Mouse (Mus musculus): Measurements from ENCODE around the gene Rapgef5.

Gene Rapgef5

DNA sequence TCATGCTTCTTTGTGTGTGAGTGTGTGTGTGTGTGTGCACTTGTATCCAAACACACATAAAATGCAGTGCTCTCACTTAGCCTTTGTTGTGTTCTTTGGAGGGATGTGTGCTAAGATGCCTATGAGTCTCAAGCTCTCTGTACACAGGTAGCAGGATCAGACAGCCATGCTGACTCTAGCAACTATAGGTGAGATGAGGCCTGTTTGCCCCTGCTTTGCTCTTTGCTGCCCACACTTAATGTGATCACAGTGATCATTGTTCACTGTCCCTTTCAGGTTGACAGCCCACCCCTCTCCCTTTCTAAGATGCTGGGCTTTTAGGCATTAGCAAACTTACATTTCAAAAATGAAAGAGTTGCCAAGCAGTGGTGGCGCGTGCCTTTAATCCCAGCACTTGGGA is 158.2 kb downstream of the Rapgef5 start:
- DNase-seq (ENCODE audit: low spot score): no peak

DNA sequence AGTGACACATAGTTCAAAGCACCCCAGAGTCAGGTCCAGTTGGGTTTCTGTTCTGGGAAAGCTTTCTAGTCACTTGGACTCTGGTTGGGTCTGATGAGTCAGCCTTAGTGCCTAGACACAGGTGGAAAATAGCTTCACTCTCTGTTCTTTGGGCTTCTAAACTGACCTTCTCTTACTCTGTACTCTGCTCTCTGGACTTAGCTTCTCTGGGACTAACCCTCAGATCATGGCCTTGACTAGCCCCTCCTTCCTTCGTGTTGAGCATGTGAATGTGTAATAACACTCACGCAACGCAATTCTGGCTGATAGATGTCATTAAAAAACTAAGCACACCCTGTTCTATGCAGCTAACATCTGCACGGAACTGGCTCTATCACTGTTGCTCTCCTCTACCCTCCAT is 160.0 kb downstream of the Rapgef5 start:
- DNase-seq (ENCODE audit: low spot score): no peak

DNA sequence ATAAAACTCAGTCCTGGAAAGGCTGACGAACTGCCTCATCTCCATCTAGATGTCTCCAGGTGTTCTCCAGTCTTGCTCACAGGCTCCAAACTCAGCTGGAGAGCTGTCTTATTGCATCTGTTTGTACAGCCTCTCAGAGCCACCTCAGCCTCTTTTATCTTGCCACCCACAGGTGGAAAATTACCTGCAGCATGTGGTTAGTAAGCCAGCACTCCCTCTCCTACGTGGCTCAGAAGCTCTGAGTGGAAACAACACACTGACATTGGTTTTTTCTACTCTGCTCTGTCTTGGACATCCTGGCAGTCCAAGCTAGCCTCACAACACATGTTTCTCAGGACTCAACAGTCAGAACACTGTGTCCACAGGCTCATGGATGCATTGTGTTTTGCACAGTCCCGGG is 162.6 kb downstream of the Rapgef5 start:
- DNase-seq (ENCODE audit: low spot score): no peak

DNA sequence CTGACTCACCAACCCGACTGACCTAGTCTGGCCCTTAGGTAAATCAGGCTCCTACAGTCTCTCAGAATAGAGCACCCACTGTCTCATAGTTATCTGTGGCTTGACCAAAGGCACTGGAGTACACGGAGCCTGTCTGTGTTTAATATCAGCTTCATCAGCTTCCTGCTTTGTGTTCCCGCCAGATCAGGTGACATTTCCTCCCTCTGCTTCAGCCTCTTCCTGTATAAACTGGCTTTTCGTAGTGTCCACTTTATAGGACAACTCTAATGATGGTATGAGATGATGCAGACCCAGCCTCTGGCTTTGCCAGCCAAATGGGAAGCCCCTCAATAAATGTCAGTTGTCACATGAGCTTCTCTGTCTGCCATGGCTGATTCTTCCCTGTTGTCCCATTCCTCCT is 163.5 kb downstream of the Rapgef5 start:
- no peak for DNase-seq (ENCODE audit: low spot score)

DNA sequence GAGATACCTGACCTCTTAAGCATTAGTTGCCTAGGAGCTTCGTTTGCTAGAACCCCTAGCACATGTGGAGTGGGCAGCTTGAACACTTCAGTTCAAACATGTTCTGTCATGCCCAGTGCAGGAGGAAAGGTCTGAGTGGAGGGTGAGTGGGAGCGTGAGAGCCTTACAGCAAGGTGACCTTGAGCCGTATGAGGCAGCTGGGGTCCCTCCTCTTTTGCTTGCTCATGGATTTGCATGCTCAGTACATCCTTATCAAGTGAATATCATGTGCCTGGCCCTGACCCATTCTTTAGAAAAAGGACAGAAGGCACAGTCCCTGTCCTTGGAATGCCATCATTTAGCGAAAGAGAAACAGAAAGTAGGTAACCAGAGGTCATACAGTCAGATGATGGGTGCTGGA is 165.0 kb downstream of the Rapgef5 start:
- no peak for DNase-seq (ENCODE audit: low spot score)

DNA sequence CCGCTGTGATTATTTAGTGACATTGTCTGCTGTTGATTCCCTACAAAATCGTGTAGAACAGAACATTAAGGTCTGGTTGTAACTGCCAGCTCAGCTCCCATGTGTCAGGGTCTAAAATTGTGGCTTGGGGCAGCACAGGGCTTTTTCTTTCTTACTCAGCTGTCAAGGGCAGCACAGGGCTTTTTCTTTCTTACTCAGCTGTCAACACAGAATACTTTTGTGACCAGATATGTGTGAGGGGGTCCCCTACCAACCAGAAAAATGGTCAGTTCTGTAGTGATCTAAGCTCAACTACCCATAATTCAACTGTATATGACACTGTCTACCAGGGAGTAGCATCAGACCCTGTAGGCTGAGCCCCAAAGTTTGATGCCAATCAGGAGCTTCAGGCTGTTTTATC is 167.1 kb downstream of the Rapgef5 start:
- no peak for DNase-seq (ENCODE audit: low spot score)

DNA sequence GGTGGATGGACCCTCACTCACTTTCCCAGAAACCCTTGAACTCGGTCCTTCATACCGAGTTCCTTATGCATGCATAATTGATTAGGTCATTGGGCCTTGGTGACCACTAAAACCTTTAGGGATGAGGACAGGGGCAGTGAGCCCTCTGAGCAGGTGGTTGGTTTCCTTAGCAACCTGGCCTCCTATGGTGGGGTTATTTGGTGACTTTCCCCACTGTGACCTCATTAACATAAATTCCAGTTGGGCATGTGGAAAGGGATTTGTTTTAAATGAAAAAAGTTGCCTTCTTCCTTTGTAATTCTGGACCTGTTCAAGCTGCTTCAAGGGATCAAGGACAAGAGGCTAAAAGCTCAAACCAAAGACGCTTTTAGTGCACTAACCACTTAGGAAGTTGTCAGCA is 167.7 kb downstream of the Rapgef5 start:
- no peak for DNase-seq (ENCODE audit: low spot score)

DNA sequence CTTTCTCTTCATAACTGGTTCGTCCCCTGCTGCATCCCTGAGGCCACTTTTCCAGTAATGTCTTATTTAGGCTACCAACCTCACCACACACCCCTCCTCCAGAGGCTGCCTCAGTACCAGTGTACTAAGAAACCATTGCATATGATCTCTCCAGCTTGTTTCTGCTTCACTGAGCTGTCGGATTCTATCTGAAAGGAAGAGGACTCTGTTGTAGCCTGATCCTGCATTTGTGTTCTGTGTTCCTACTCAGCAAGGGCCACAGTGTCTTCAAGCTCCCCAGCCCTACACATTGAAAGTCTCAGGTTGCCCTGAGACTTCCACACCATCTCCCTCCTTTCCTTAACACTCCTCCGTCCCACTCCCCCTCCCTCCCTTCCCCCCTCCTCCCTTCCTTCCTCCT is 168.5 kb downstream of the Rapgef5 start:
- DNase-seq (ENCODE audit: low spot score): no peak

DNA sequence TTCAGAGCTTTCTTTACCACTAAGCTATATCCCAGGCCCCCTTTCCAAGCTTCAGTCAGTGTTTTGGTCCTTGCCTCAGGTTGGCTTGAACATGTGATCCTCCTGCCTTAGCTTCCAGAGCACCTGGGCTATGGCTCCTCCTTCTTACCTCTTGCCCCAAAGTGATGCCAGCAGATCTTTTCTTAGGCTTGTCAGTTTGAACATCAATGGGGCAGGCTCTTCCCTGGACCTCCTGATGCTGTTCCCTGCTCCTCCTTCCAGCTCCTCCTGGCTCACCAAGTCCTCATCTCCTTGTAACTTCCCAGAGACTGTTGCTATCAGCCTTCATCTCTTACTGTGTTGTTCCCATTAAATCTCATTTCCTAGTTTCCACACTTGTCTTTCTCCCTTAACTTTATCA is 169.1 kb downstream of the Rapgef5 start:
- no peak for DNase-seq (ENCODE audit: low spot score)

DNA sequence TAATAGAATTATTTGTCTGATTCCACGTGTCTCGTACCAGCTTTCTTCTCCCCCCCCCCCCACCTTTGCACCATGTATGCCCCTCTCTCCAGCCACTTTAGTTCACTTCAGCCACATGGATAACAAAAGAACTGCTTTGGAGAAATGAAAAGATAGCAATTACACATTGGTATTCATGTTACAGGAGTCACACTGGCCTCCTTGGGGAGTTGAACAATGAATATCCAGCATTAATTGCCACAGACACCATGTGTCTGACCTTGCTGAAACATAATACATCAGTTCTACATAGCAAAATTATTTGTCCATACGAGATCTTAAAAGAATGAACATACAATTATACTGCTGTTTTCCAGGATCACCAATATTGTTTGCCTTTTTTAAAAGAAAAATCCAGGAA is 170.5 kb downstream of the Rapgef5 start:
- DNase-seq (ENCODE audit: low spot score): no peak

DNA sequence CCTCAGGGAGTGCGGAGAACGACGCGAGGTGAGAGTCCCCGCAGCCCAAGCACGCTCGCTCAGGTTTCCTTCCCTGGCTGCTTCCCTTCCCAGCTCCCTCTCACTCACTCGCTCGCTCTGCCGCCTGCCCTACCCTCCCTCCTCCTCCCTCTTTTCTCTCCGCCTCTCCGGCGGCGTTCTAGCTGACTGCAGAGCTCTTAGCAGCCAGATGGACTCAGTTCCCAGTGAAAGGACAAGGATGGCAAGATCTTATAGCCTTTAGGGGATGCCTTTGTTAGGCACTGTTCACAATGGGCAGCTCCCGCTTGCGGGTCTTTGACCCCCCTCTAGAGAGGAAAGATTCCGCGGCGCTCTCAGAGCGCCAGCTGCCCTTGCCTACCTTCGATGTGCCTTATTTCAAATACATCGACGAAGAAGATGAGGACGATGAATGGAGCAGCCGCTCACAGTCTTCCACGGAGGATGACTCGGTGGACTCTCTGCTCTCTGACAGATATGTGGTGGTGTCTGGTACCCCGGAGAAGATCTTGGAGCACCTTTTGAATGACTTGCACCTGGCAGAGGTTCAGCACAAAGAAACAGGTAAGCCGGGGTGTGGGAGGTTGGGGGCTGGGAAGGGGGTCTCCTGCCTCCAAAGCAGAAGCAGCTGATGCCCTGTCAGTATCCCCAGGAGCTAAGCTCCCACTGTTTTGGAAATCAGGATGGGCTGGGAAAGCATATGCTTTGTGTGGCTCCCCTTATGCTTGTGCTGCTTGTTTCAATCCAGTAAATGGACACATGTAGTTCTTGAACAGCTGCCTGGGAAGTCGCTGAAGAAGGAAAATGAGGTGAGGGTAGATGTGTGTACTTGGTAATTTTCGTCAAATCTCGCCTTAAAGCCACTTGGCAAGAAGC is 172.6 kb downstream of the Rapgef5 start:
- DNase-seq (ENCODE audit: low spot score): no peak

DNA sequence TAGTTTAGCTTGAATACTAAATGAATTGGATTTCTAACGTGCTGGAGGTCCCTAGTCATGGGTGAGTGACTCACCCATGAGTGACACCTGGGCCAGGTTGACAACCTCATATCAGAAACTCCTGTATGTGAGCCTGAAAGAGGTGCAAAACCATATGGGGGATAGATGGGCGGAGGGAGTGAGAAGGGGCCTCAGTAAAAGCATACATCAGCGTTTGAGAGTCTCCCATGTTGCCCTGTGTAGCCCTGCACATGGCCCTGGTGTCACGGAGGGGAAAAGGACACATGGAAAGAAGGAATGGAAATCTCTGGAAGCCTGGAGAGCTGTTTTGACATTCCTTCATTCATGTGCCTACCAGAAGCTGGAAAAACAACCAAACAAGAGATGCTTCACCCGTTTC is 175.1 kb downstream of the Rapgef5 start:
- no peak for DNase-seq (ENCODE audit: low spot score)

DNA sequence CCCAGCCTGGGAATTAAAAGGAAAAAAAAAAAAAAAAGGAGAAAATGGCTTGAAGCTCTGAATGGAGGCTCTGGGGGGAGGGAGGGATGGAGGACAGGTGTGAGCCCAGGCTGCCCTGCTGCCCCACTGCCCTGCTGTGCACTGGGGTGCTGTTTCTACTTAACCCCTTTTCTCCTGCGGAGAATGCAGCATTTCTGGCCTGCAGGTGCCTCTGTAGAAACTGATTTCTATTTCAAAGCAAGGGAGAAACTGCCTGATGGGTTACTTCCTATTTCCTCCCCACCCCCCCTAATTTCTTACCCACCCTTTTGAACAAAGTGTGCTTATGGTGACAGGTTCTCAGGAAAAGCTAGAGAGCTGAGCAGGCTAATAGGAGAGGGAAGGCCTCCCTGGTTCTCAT is 176.5 kb downstream of the Rapgef5 start:
- no peak for DNase-seq (ENCODE audit: low spot score)

DNA sequence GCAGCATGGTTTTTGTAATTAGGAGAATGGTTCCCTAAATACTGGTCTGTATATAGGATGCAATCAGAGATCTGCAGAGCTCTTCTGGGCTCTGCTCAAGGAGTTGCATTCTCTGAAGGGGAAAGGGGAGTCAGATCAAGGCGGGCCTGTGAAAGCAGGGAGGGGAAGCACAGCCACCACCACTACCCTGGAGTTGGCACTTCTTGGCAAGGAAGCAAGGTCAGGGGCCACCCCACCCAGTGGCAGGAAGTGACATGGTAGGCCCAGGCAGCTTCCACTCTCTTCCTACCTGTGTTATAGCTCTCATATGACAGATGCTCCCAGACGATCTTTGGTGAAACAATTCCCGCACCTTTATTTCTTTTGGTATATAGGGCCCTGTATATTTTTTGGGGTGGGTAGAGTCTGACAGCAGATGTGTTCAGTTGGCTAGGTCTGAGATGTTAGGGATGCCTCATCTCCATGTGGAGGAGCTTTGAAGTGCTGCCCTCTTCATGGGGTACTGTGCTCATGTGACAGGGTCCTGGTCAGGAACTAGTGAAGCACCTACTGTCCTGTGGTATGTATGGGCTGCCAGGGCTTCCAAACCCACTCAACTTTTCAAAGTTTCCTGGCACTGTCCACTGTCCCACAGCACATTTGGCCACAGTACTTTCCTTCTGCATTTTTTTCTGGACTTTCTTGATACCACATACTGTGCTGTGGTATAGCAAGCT is 183.8 kb downstream of the Rapgef5 start:
- no peak for DNase-seq (ENCODE audit: low spot score)

DNA sequence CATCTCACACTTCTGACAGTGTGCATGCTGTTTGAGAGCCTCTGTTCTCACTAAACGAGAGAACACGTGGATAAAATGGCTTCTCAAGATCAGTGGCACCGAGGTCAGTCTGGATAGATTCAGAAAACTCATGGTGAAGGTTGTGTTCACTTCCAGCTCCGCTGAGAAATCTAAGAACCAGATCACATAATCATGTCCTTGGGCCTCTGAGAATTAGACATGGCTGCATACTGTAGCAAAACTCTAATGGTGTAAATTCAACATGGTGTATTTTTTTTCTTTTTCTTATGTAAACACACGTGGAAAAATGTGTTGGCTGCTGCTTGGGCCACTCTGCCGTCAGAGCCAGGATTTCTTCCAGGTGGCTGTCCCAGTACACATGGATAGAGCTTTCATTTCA is 184.6 kb downstream of the Rapgef5 start:
- no peak for DNase-seq (ENCODE audit: low spot score)

DNA sequence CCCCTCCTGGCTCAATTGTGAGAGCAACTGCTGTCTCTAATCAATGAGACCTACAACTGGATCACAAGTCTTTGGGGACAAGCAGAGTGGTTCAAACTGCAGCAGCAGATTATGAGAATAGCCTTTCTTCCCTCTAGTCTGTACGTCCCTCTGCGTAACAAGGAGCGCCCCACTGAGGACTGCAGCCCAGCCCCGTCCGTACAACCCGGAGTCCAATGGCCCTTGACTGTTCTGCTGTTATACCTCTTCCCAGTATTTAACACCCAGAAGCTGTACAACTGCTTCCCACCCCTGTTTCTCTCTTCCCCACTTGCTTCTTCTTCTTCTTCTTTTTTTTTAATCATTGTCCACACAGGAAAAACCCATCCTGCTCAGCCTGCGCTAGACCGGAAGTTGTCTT is 186.0 kb downstream of the Rapgef5 start:
- DNase-seq (ENCODE audit: low spot score): no peak

DNA sequence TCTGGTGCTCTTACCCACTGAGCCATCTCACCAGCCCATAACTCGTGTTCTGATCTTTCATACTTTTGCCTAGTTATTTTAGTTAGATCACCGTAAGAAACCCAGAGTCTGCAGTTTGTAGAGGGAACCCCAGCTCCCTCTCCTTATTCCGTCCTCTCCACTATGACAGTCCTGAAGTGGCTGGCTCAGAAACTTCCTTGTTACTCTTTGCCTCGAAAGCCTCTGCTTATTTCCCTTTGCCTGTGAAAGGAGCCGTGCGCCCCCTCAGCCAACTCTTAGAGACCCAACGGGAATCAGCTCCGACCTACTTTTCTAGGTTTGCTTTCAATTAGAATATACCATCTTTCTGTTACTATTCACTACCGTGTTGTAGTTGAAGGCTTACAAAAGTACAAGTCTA is 186.6 kb downstream of the Rapgef5 start:
- DNase-seq (ENCODE audit: low spot score): no peak

DNA sequence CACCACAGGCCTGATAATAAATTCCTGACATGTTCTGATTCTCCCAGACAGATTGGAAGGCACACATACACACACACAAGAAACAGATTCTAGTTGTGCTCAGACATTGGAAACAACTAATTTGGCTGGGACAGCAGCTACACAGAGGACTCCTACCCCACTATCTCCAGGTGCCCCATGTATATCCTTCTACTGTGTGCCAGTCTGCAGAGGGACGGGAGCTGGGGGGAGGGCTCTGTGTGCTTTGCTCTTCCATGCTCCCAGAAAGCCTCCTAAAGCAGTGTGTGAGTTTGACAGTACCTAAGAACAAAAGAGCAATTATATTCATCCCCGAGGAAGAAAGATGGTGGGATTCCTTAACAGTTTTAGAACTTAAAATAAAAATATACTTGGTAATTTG is 187.1 kb downstream of the Rapgef5 start:
- DNase-seq (ENCODE audit: low spot score): no peak

DNA sequence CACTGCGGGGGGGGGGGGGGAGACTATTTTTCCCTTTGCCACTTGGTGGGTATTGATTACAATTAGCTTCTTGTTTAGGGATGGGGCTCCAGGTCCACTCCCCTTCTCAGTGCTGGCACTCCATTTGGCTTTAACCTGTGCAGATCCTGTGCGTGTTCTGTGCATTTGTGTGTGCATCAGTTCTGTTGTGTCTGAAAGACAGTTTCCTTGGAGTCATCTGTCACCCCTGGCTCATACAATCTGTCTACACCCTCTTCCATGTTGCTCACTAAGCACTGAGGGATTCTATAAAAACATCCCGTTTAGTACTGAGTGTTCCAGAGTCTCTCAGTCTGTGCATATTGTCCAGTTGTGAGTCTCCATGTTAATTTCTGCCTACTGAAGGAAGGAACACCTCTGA is 189.0 kb downstream of the Rapgef5 start:
- DNase-seq (ENCODE audit: low spot score): no peak

DNA sequence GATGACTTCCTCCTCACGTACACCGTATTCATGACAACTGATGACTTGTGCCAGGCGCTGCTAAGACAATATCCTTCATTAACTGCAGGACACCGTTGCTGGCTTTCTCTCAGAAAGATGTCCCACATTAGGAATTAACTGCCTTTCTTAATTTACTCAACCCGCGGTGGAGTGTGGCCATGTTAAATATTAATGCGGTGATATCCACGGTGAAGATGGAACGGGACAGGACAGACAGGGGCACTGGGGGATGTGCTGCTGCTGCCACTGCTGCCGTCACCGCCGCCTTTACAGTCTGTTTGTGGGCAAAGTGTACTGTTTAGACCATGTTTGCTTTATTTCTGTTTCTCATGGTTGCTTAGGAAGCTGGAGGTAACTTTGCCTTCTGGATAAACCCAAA is 193.0 kb downstream of the Rapgef5 start:
- no peak for DNase-seq (ENCODE audit: low spot score)

DNA sequence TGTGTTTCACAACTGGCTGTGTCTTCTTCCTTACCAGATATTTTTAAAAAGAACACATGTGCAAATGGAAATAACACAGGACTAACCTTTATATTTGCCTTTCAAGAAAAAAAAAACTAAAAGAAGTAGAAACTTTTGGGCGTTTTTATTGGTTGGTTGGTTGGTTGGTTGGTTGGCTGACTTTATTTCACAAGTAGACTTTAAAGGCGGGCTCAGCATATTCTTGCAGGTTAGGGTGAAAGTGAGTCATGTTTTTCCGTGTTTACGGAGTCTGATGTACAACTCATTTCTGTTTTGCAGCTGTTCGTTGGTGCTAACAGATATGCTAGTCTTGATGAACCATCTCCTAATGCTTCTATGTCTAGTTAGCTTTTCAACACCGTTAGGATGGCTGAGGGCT is 196.2 kb downstream of the Rapgef5 start:
- no peak for DNase-seq (ENCODE audit: low spot score)

DNA sequence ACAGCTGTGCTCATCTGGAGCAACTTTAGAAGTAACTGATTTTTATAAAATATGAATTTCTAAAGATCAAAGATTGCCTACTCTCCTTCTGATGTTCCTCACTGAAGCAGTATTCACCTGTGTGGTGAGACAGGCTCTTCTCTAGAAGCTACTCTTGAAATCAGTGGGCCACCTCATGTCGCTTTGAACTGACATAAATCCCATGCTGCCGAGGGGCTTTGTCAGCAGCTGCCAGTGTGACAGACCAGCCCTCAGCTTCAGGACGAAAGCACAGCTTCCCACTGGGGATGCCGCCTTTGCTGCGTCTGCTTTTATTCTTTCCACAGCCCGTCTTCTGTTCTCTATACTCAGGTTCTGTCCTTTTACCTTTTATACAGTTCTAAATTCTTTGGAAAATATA is 197.3 kb downstream of the Rapgef5 start:
- DNase-seq (ENCODE audit: low spot score): no peak
